Mouse (Mus musculus) skeletal muscle tissue, adult 2 months (tissue): Measurements from ENCODE around the gene H2-DMb1.
"Not testable (repeated sequence)": the region's sequence is repeated elsewhere in the genome, so short reads cannot be mapped to it uniquely, and the experiment has no call there.

ENCODE experiments used
- DNase-seq: peaks from one replicate; pipeline ENCODE4 v3.0.0-alpha.2; 2012; ENCODE audit warnings: low read depth, low spot score

The H2-DMb1 gene

GRCm38 (mm10) chr17:34144221-34144620 is 8.7 kb upstream of the H2-DMb1 start:
- not testable (repeated sequence) for DNase-seq

DNA sequence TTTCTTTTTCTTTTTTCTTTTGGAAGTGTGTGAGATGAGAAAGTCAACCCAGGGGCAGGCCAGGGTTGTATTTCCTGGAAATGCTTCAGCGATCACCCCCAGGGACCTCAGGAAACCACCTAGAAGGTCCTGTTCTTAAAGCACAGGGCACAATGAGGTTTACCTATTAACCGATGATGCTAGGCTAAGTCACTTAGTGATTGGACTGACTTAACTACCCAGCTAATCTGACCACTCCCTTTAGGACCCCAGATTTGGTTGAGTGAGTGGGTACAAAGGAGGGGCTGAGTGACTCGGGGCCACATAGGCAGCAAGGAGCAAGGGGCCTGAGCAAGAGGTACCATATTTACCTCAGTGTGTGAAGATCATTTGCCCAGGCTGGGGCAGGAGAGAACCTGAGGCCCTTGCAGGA is 7.9 kb upstream of the H2-DMb1 start:
- DNase-seq: no peak

- no peak for DNase-seq
These were observed 2.7 kb downstream of the H2-DMb1 start for GRCm38 (mm10) chr17:34155534-34155933.

GRCm38 (mm10) chr17:34164202-34164895 is 11.5 kb downstream of the H2-DMb1 start:
- no peak for DNase-seq

DNA sequence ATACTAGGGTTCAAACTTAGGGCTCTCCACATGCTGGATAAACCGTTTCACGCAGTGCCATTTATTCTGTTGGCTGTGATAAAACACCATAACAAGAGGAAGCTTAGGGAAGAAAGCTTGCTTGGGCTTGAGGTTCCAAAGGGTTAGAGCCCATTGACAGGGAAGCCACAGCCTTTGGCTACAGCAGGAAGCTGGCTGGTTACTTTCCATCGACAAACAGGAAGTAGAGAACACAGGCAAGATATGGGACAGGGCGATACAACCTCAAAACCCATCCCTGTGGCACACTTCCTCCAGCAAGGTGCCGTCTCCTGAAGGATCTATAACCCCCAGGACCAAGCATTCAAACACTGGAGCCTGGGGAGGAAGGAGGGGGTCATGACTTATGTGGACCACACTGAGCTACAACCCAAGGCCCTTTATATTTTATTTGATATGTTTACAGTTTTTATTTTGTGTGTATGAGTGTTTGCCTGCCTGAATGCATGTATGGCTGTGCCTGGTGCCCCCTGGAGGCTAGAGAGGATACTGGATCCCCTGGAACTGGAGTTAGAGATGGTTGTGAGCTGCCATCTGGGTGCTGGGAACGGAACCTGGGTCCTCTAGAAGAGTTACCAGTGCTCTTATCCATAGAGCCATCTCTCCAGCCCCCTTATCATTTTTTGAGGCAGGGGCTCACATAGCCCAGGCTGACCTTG is 12.3 kb downstream of the H2-DMb1 start:
- DNase-seq: no peak

DNA sequence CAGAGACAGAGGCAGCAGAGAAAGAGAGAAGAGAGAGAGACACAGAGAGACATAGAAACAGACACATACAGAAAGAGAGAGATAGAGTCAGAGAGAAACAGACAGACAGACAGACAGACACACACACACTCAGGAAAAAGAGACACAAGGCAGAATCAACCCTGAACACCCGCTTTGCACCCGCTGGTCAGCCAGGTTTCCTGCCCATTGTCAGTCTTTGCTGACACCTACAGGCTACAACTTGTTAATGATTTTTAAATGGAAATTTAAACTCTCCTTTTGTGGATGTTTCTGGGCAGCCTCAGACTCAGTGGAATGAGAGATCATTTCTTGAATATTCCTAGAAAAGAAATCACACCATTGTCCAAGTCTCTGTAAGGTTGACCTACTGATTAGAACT is 16.4 kb downstream of the H2-DMb1 start:
- peak; percentile 24 for DNase-seq

DNA sequence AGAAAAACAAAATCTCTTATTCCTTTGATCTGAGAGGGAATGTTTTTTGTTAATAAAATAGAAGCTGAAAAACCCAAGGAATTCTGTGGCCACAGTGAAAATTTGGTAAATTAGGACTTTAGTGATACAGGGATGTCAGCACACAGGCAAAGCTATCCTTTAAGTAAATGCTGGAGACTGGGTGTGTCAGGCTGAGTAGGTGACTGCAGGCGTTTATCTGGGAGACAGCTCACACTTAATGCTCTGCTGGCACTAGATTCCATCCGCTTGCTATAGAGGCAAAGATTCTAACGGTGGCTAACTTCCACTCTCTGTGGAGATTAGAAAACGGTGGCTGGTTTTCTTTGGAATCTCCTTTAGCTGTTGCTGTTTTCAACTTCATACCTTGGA is 17.6 kb downstream of the H2-DMb1 start:
- no peak for DNase-seq

DNA sequence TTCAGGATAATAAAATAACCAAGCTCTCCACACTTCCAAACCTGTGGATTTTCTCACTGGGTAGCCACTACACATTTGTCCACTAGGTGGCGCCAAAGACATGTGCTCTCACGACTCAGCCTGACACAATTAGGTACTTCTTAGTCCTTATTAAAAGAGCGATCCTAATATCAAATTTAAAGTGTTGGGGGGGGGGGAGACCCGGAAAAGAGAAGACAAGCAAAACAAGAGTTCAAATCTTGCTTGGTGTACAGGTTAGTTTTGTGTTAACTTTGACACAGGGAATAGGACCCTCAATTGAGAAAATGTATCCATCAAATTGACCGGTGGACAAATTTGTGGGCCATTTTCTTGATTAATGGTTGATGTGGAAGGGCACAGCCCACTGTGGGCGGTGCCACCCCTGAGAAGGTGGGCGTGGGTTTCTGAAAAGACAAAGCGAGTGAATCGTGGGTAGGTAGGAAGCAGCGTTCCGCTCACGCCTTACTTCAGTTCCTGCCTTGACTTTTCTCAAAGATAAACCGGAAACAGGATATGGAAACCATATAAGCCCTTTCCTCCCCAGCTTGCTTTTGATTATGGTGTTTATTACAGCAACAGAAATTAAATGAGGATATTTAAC is 18.1 kb downstream of the H2-DMb1 start:
- peak; percentile 56 for DNase-seq

- no peak for DNase-seq
These were observed 19.7 kb downstream of the H2-DMb1 start for GRCm38 (mm10) chr17:34172528-34172927.

- no peak for DNase-seq
These were observed 21.2 kb downstream of the H2-DMb1 start for GRCm38 (mm10) chr17:34174075-34174474.

- no peak for DNase-seq
These were observed 24.3 kb downstream of the H2-DMb1 start for GRCm38 (mm10) chr17:34177179-34177578.

DNA sequence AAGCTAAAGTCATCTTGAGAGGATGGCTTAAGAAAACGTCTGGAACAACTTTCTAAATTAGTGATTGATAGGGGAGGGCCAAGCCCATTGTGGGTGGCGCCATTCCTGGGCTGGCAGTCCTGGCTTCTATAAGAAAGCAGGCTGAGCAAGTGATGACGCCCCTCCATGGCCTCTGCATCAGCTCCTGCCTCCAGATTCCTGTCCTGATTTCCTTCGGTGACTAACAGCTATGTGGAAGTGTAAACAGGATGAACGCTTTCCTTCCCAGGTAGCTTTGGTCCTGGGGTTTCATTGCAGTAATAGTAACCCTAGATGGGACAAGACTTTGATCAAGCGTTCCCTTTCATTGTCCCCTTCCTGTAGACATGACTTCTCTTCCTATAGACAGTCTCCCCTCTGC is 26.1 kb downstream of the H2-DMb1 start:
- DNase-seq: no peak

- no peak for DNase-seq
These were observed 27.3 kb downstream of the H2-DMb1 start for GRCm38 (mm10) chr17:34179913-34180859.

GRCm38 (mm10) chr17:34183564-34184219 is 30.8 kb downstream of the H2-DMb1 start:
- no peak for DNase-seq

DNA sequence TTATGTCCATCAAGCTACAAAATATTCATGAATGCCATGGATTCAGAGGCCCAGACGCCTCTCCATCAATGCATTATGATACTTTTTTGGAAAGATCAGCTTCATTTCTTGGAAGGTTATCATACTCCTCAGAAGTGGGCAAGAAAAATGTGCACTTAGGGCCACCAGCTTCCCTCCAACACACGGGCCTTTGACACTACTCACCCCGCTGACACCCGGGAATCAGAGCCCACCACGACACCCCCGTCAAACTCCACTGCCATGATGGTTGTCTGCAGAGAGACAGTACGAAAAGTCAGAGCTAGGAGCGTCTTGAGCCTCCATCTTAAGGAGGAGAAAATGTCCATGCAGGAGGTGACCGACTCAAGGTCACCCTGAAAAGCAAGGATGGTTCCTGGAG is 32.7 kb downstream of the H2-DMb1 start:
- no peak for DNase-seq

GRCm38 (mm10) chr17:34186885-34187260 is 34.0 kb downstream of the H2-DMb1 start:
- DNase-seq: no peak

GRCm38 (mm10) chr17:34187261-34187916 is 34.5 kb downstream of the H2-DMb1 start, which contains the start of the genes Tap1 and Psmb9:
Gene Tap1 (plus strand): TSS chr17:34187553.
Gene Psmb9 (minus strand): TSS chr17:34187764.
- peak; percentile 96 for DNase-seq

GRCm38 (mm10) chr17:34188010-34188409 is 35.1 kb downstream of the H2-DMb1 start:
- no peak for DNase-seq

GRCm38 (mm10) chr17:34188986-34189385 is 36.1 kb downstream of the H2-DMb1 start:
- DNase-seq: no peak

DNA sequence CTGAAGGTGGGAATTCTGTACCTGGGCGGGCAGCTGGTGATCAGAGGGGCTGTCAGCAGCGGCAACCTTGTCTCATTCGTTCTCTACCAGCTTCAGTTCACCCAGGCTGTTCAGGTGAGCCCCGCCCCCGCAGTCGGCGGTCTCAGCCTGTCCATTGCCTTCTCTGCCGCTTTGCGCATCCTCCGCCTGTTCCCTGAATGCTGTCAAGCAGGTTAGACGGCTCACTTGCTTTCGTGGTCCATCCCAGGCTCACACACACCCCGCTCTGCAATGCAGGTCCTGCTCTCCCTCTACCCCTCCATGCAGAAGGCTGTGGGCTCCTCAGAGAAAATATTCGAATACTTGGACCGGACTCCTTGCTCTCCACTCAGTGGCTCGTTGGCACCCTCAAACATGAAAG is 40.0 kb downstream of the H2-DMb1 start:
- no peak for DNase-seq

GRCm38 (mm10) chr17:34193468-34193867 is 40.6 kb downstream of the H2-DMb1 start:
- DNase-seq: no peak
